Mouse (Mus musculus) megakaryocyte progenitor cell, adult 5-6 weeks (primary cell): ENCODE results near the gene Npas2. TPM values are rescaled to one million over a fixed set of nuclear protein-coding genes. Genes with fewer than 3 reads are reported as not detected.
A peak's percentile ranks its signal among the peaks of the same experiment; 100 is the strongest.

Experiments used
- ATAC-seq: replicated peaks from 2 replicates; pipeline ENCODE4 v1.8.0; 2016; ENCODE audit warnings: mild to moderate bottlenecking, moderate TSS enrichment, inconsistent platforms; ENCODE audit not compliant: poor library complexity
- total RNA-seq, 2 experiments: library from RNA; stranded (forward) in 1 of 2; stranded (reverse) in 1 of 2; fragments of 157-497, 149-512 nt in 1 of 2; fragments of 200-1000 nt in 1 of 2; gene quantifications; 2 replicates each; pipeline versions ENCODE4 v1.2.3 to v1.2.4; 2015 to 2017

Npas2 gene
- total RNA-seq, 2 experiments from 2014 or later: 0.07 TPM; not detected in 1

GRCm38 (mm10) chr1:39281888-39282287 lies 88.4 kb downstream of the Npas2 start:
- no peak for ATAC-seq

GRCm38 (mm10) chr1:39283323-39283722 lies 89.8 kb downstream of the Npas2 start:
- no peak for ATAC-seq

GRCm38 (mm10) chr1:39284786-39285185 lies 91.3 kb downstream of the Npas2 start:
- ATAC-seq: no peak

GRCm38 (mm10) chr1:39287076-39287475 lies 93.5 kb downstream of the Npas2 start:
- no peak for ATAC-seq

DNA sequence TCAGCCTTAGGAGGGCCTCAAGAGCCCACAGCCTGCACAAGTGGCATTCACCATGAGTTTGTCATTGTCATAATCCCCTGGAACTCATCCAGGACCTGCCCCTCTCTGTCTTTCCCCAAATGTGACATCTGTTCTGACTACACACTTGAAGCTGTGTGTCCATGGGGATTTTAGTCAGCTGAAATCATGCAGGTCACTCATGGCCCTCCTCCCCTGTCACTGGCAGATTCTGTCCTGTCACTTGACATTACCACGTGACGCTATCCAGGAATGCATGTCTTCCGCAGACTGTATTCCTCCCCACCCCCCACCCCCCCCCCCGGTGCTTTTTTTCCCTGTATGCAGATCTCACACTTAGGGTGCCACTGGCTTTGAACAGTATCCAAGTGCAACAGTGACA lies 94.3 kb downstream of the Npas2 start:
- no peak for ATAC-seq

DNA sequence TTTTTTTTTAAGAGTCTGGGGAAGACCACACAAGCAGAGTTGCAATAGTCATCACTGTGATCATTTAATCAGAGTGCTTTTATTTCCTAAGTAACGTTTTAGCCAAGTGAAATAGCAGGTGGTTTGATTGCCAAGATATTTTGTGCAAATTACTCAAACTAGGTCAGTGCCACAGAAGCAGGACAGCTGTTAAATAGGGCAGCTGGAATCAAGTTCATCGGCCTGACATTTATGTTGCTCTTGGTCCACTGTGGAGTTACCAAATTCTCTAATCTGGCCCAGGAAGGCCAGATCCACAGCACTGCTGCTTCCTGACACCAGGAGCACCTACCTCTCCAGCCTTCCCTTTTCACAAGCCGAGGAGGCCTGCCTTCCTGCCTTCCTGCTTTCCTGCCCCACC lies 94.9 kb downstream of the Npas2 start:
- ATAC-seq: no peak

DNA sequence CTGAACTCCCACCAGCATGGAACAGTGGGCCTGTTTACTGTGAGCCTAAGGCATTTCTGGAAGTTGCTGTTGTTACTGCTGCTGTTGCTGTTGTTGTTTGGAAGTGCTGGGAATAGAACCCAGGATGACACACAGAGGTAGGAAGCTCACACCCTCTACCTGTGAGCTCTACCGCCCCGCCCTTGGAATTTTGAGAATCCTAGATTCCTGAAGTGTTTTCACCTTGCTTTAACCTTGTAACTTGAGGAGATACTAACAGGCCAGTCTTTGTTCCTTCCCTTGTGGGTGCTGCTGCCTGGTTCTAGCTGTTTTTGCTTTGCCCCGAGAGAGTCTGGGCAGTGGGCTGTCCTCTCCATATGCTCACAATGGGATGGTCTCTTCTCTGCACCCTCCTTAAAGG lies 98.5 kb downstream of the Npas2 start:
- ATAC-seq: no peak

- no peak for ATAC-seq
These were observed 104.8 kb downstream of the Npas2 start for GRCm38 (mm10) chr1:39298294-39298693.

DNA sequence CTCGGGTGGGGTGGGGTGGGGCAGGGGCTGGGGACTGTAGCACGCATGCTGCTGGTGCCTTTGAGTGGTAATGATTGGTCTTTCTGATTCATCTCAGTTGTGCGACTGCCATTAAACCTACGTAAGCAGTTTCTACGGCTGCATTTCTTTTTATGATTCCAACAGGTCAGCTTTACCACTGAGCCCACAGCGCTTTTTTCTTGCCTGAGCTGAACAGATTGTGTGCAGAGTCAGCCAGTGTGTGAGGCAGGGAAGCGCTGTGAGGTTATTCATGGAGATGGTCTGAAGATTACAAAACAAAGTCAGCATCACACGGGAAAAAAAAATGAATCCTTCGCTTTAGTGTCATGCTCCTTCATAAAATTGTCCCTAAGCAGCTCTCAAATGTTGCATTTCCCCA lies 106.7 kb downstream of the Npas2 start:
- ATAC-seq: no peak

GRCm38 (mm10) chr1:39300676-39301075 lies 107.1 kb downstream of the Npas2 start:
- no peak for ATAC-seq

- no peak for ATAC-seq
These were observed 108.7 kb downstream of the Npas2 start for GRCm38 (mm10) chr1:39302246-39302645.

DNA sequence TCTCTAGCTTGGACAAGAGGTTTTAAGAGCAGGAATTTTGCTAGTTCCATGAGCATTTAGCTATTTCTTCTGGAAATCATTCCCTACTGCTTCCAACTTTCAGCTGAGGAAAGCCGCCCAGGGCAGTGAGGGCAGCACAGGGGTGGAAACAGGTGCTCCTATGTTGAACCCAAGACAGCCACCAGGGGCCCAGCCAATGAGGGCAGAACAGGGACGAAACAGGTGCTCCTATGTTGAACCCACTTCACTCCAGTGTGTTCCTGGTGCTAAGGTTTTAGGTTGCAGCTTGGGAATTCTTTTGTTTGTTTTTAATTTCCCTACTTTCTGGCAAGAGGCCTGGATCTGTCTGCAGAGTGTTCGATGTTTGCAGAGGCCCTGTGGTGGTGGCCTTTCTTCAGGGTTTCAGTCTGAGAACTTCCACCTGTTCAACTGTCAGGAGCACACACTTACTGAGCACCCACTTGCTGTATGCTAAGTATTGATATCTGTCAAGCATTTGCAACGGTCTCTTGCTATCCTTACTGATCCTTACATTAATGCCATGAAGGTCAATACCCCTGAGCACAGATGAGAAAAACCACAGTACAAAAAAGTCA lies 109.6 kb downstream of the Npas2 start:
- ATAC-seq: no peak

DNA sequence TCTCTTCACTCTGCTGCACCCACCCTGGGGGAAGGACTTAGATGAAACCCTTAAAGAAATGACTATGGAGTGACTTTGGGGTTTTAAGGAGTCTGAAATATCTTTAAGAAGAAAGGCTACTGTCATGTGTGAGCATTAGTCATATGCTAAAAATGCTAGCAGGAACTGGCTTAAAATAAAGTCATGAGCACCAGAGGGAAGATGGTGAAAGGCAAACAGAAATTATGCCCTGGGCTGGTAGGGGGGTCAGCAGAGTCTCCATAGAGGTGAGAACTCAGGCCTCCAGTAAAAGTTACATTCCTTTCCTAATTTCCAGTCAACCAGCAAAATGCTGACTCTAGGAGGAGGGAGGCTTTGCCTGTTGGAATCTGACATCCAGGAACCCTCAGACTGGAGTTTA lies 113.8 kb downstream of the Npas2 start:
- no peak for ATAC-seq

GRCm38 (mm10) chr1:39307971-39308370 lies 114.4 kb downstream of the Npas2 start:
- no peak for ATAC-seq

DNA sequence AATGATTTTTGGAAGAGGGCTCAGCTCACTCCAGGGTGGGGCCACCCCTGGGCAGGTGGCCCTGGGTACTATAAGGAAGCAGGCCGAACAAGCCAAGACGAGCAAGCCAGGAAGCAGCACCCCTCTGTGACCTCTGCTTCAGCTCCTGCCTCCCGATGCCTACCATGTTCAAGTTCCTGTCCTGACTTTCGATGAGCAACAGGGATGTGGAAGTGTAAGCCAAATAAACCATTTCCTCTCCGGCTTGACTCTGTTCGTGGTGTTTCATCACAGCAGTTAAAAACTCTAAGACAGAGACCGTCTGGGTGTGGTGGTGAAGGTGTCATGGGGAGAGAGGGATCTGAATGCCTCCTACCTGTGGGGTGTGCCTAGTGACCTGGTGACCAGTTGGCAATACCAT lies 116.0 kb downstream of the Npas2 start:
- ATAC-seq: 0 out of 2 replicates have a peak, but pooled peaks have one; percentile 34

DNA sequence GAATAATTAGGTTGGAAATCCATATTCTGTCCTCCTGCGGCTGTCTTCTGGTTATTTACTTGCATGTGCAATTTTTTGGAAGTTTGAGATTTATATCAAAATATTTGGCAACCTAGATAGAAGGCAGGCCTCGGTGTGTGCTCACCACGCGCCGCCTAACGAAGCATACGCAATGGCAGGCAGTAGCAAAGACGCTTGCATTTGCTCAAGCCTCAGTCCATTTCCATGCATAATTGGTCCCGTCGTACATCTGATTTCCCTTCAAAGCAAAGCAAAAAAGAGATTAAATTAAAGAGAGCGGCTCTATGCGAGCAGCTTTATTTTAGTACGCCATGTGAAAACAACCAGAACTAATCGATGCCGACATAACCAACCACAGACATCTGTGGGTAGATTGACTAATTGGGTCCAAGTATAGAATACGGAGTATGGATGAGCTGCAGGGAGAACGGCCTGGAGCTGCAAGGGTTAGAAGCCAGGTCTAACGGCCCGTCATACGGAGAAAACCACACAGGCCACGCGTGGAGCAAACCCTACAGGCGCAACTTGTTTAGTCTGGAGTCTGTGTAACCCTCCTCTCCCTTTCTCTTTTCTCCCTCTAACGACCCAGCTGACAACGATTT lies 118.9 kb downstream of the Npas2 start:
- no peak for ATAC-seq

DNA sequence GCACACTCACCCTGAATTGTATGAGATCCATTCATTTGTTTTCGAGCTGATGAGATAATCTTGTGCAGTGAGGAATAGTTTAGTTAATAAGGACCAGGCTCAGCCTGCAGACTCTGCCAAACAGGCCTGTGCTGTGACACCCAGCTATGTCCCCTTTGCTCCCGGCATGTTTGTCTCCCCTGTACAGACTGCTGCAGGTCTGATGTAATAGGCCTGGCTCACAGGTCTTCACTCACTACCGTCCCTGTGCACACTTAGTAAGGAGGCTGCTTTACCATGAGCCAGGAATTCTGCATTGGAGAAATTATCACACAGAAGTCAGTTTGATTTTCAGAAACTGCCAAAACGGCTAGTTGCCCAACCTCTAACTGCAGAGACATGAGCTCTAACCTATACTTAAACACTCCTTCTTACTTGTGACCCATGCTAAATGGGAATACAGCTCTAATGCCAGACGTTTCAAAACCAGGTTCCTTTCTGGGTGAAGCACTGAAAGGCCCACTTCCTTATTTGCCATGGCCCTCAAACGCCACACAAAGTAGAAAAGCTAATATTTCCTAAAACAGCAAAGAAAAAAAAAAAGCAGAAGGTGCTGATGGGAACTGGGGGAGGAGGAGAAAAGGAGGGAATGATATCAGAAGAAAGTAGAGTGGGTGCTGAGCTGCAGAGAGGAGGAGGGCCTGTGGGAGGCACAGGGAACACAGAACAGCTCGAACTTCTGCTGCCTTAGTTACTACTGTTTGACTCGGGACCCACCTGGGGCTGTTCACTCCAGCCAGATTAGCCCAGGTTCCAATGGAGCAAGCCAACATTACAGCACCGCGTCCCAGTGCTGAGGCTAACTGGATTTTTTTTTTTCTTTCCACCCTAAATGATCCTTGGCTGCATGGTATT lies 120.1 kb downstream of the Npas2 start:
- ATAC-seq: peak; percentile 76

GRCm38 (mm10) chr1:39317935-39318334 lies 124.4 kb downstream of the Npas2 start:
- ATAC-seq: no peak

GRCm38 (mm10) chr1:39318870-39319269 lies 125.3 kb downstream of the Npas2 start:
- ATAC-seq: no peak

GRCm38 (mm10) chr1:39321954-39322353 lies 128.4 kb downstream of the Npas2 start:
- no peak for ATAC-seq

DNA sequence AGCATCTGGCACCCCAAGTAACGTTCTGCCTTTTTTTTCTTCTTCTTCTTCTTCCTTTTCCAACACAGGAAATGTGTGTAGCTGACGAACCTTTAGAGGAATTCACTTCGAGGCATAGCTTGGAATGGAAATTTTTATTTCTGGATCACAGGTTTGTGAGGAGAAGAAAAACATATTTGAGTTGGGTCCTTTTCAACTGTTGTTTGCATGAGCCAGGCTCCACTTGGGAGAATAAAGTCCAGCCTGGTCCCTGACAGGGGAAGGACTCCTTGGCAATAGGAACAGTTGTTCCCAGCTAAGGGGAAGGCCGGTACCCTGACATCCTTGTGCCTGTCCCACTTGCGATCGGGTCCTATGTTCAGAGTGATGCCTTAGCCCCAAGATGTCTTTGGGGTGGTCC lies 131.7 kb downstream of the Npas2 start:
- ATAC-seq: no peak

DNA sequence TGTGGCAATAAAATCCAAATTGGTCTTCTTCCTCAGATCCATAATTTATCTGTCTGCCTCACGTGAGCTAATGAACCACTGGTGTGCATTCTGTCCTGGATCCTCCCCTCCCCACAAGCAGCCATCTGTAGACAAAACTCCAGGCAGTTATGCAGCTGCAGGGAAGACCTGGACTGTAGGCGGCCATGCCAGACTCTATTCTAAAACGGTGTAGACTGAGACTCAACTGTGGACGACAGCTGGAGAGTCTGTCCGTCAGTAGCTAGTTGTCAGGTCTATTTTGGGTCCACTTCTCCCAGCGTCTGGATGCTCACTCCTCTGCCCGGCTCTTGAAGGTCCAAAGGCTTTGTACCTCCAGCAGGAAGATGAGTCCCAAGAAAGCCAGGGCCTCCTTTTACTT lies 134.0 kb downstream of the Npas2 start:
- no peak for ATAC-seq
